Mouse (Mus musculus) erythroid progenitor cell, adult 5-6 weeks (primary cell): Measurements from ENCODE around the gene H2-K1. TPM values are rescaled to one million over a fixed set of nuclear protein-coding genes. Genes with fewer than 3 reads are reported as not detected.

ENCODE experiments used
- total RNA-seq, 2 experiments: library from RNA; stranded (forward) in 1 of 2; stranded (reverse) in 1 of 2; fragments of 150-400 nt in 1 of 2; fragments of 186-747, 209-891 nt in 1 of 2; gene quantifications; 2 replicates each; pipeline versions ENCODE4 v1.2.3 to v1.2.4; 2015 to 2017; ENCODE audit warnings: low replicate concordance in 2 of 2

H2-K1 gene
- total RNA-seq, 2 experiments from 2014 or later = 167 to 400 TPM

Other genes with a start within 250 kb of the H2-K1 start
Only the 30 nearest of the 33 such genes appear.
- gene Kank3, start 189.8 kb downstream of the H2-K1 start, total RNA-seq (2015; ENCODE audit: low replicate concordance) = 5.0 TPM in 1 of 2 replicates, not detected in the other
- gene Kank3, start 189.8 kb downstream of the H2-K1 start, total RNA-seq (2017; ENCODE audit: low replicate concordance) = 2.7 TPM in 1 of 2 replicates, not detected in the other
- 383 and 392 TPM in 2 replicates for gene Rps28, start 175.8 kb downstream of the H2-K1 start, total RNA-seq (2015; ENCODE audit: low replicate concordance)
- gene Rps28, start 175.8 kb downstream of the H2-K1 start, total RNA-seq (2017; ENCODE audit: low replicate concordance) = 429 and 508 TPM in 2 replicates
- 95.5 and 109 TPM in 2 replicates for gene Ndufa7, start 175.8 kb downstream of the H2-K1 start, total RNA-seq (2015; ENCODE audit: low replicate concordance)
- 42.4 and 46.1 TPM in 2 replicates for gene Ndufa7, start 175.8 kb downstream of the H2-K1 start, total RNA-seq (2017; ENCODE audit: low replicate concordance)
- 2.9 TPM in 1 of 2 replicates, not detected in the other for gene Cd320, start 157.3 kb downstream of the H2-K1 start, total RNA-seq (2015; ENCODE audit: low replicate concordance)
- gene Cd320, start 157.3 kb downstream of the H2-K1 start, total RNA-seq (2017; ENCODE audit: low replicate concordance) = 0.39 TPM in 1 of 2 replicates, not detected in the other
- not detected in 2 replicates for gene Gm7029, start 126.5 kb downstream of the H2-K1 start, total RNA-seq (2015; ENCODE audit: low replicate concordance)
- gene Gm7029, start 126.5 kb downstream of the H2-K1 start, total RNA-seq (2017; ENCODE audit: low replicate concordance) = not detected in 2 replicates
- 89.3 and 150 TPM in 2 replicates for gene Kifc1, start 109.7 kb downstream of the H2-K1 start, total RNA-seq (2015; ENCODE audit: low replicate concordance)
- gene Kifc1, start 109.7 kb downstream of the H2-K1 start, total RNA-seq (2017; ENCODE audit: low replicate concordance) = 479 and 506 TPM in 2 replicates
- gene Platr17, start 95.2 kb downstream of the H2-K1 start, total RNA-seq (2015; ENCODE audit: low replicate concordance) = not detected in 2 replicates
- gene Platr17, start 95.2 kb downstream of the H2-K1 start, total RNA-seq (2017; ENCODE audit: low replicate concordance) = not detected in 2 replicates
- gene Daxx, start 90.9 kb downstream of the H2-K1 start, total RNA-seq (2015; ENCODE audit: low replicate concordance) = 18.0 and 23.9 TPM in 2 replicates
- 23.4 and 29.3 TPM in 2 replicates for gene Daxx, start 90.9 kb downstream of the H2-K1 start, total RNA-seq (2017; ENCODE audit: low replicate concordance)
- 86.1 and 88.4 TPM in 2 replicates for gene Tapbp, start 84.4 kb downstream of the H2-K1 start, total RNA-seq (2015; ENCODE audit: low replicate concordance)
- 88.8 and 97.2 TPM in 2 replicates for gene Tapbp, start 84.4 kb downstream of the H2-K1 start, total RNA-seq (2017; ENCODE audit: low replicate concordance)
- gene Zbtb22, start 84.4 kb downstream of the H2-K1 start, total RNA-seq (2015; ENCODE audit: low replicate concordance) = 11.7 and 23.8 TPM in 2 replicates
- 20.3 and 28.8 TPM in 2 replicates for gene Zbtb22, start 84.4 kb downstream of the H2-K1 start, total RNA-seq (2017; ENCODE audit: low replicate concordance)
- gene Rgl2, start 70.8 kb downstream of the H2-K1 start, total RNA-seq (2015; ENCODE audit: low replicate concordance) = 8.6 and 13.4 TPM in 2 replicates
- 11.3 and 29.0 TPM in 2 replicates for gene Rgl2, start 70.8 kb downstream of the H2-K1 start, total RNA-seq (2017; ENCODE audit: low replicate concordance)
- 52.0 and 68.1 TPM in 2 replicates for gene Pfdn6, start 60.0 kb downstream of the H2-K1 start, total RNA-seq (2015; ENCODE audit: low replicate concordance)
- 40.0 and 109 TPM in 2 replicates for gene Pfdn6, start 60.0 kb downstream of the H2-K1 start, total RNA-seq (2017; ENCODE audit: low replicate concordance)
- 3.6 and 11.3 TPM in 2 replicates for gene Wdr46, start 59.7 kb downstream of the H2-K1 start, total RNA-seq (2015; ENCODE audit: low replicate concordance)
- gene Wdr46, start 59.7 kb downstream of the H2-K1 start, total RNA-seq (2017; ENCODE audit: low replicate concordance) = 4.6 and 8.2 TPM in 2 replicates
- not detected in 2 replicates for gene B3galt4, start 48.9 kb downstream of the H2-K1 start, total RNA-seq (2015; ENCODE audit: low replicate concordance)
- gene B3galt4, start 48.9 kb downstream of the H2-K1 start, total RNA-seq (2017; ENCODE audit: low replicate concordance) = 0.26 and 2.8 TPM in 2 replicates
- gene Vps52, start 44.5 kb downstream of the H2-K1 start, total RNA-seq (2015; ENCODE audit: low replicate concordance) = 8.0 and 18.4 TPM in 2 replicates
- gene Vps52, start 44.5 kb downstream of the H2-K1 start, total RNA-seq (2017; ENCODE audit: low replicate concordance) = 11.5 and 17.8 TPM in 2 replicates
- 779 and 808 TPM in 2 replicates for gene Rps18, start 44.3 kb downstream of the H2-K1 start, total RNA-seq (2015; ENCODE audit: low replicate concordance)
- gene Rps18, start 44.3 kb downstream of the H2-K1 start, total RNA-seq (2017; ENCODE audit: low replicate concordance) = 194 and 380 TPM in 2 replicates
- 1.3 and 2.5 TPM in 2 replicates for gene Ring1, start 24.3 kb upstream of the H2-K1 start, total RNA-seq (2015; ENCODE audit: low replicate concordance)
- gene Ring1, start 24.3 kb upstream of the H2-K1 start, total RNA-seq (2017; ENCODE audit: low replicate concordance) = 1.9 and 2.0 TPM in 2 replicates
- 40.4 and 50.3 TPM in 2 replicates for gene H2-Ke6, start 27.7 kb upstream of the H2-K1 start, total RNA-seq (2015; ENCODE audit: low replicate concordance)
- gene H2-Ke6, start 27.7 kb upstream of the H2-K1 start, total RNA-seq (2017; ENCODE audit: low replicate concordance) = 10.8 and 14.9 TPM in 2 replicates
- 2.5 and 8.6 TPM in 2 replicates for gene Slc39a7, start 31.3 kb upstream of the H2-K1 start, total RNA-seq (2015; ENCODE audit: low replicate concordance)
- 18.9 and 20.7 TPM in 2 replicates for gene Slc39a7, start 31.3 kb upstream of the H2-K1 start, total RNA-seq (2017; ENCODE audit: low replicate concordance)
- gene Rxrb, start 31.5 kb upstream of the H2-K1 start, total RNA-seq (2015; ENCODE audit: low replicate concordance) = 5.4 and 8.4 TPM in 2 replicates
- 11.5 and 14.5 TPM in 2 replicates for gene Rxrb, start 31.5 kb upstream of the H2-K1 start, total RNA-seq (2017; ENCODE audit: low replicate concordance)
- 0.36 and 0.42 TPM in 2 replicates for gene Col11a2, start 39.1 kb upstream of the H2-K1 start, total RNA-seq (2015; ENCODE audit: low replicate concordance)
- gene Col11a2, start 39.1 kb upstream of the H2-K1 start, total RNA-seq (2017; ENCODE audit: low replicate concordance) = 2.1 and 2.9 TPM in 2 replicates
- not detected in 2 replicates for gene H2-Oa, start 92.0 kb upstream of the H2-K1 start, total RNA-seq (2015; ENCODE audit: low replicate concordance)
- 0.39 and 1.5 TPM in 2 replicates for gene H2-Oa, start 92.0 kb upstream of the H2-K1 start, total RNA-seq (2017; ENCODE audit: low replicate concordance)
- gene H2-DMa, start 119.2 kb upstream of the H2-K1 start, total RNA-seq (2015; ENCODE audit: low replicate concordance) = 14.4 and 17.2 TPM in 2 replicates
- 12.3 and 20.4 TPM in 2 replicates for gene H2-DMa, start 119.2 kb upstream of the H2-K1 start, total RNA-seq (2017; ENCODE audit: low replicate concordance)
- gene Brd2, start 122.3 kb upstream of the H2-K1 start, total RNA-seq (2015; ENCODE audit: low replicate concordance) = 199 and 208 TPM in 2 replicates
- gene Brd2, start 122.3 kb upstream of the H2-K1 start, total RNA-seq (2017; ENCODE audit: low replicate concordance) = 191 and 208 TPM in 2 replicates
- gene H2-DMb2, start 143.0 kb upstream of the H2-K1 start, total RNA-seq (2015; ENCODE audit: low replicate concordance) = 3.2 and 4.6 TPM in 2 replicates
- gene H2-DMb2, start 143.0 kb upstream of the H2-K1 start, total RNA-seq (2017; ENCODE audit: low replicate concordance) = 2.0 and 2.8 TPM in 2 replicates
- gene H2-DMb1, start 152.7 kb upstream of the H2-K1 start, total RNA-seq (2015; ENCODE audit: low replicate concordance) = 18.0 and 34.8 TPM in 2 replicates
- gene H2-DMb1, start 152.7 kb upstream of the H2-K1 start, total RNA-seq (2017; ENCODE audit: low replicate concordance) = 3.9 and 23.1 TPM in 2 replicates
- 12.6 and 21.0 TPM in 2 replicates for gene Tap1, start 187.2 kb upstream of the H2-K1 start, total RNA-seq (2015; ENCODE audit: low replicate concordance)
- 21.6 and 35.4 TPM in 2 replicates for gene Tap1, start 187.2 kb upstream of the H2-K1 start, total RNA-seq (2017; ENCODE audit: low replicate concordance)
- gene Psmb9, start 187.4 kb upstream of the H2-K1 start, total RNA-seq (2015; ENCODE audit: low replicate concordance) = 23.5 and 39.3 TPM in 2 replicates
- 21.3 and 36.5 TPM in 2 replicates for gene Psmb9, start 187.4 kb upstream of the H2-K1 start, total RNA-seq (2017; ENCODE audit: low replicate concordance)
- gene Psmb8, start 197.4 kb upstream of the H2-K1 start, total RNA-seq (2015; ENCODE audit: low replicate concordance) = 38.1 and 68.1 TPM in 2 replicates
- 29.3 and 38.3 TPM in 2 replicates for gene Psmb8, start 197.4 kb upstream of the H2-K1 start, total RNA-seq (2017; ENCODE audit: low replicate concordance)
- gene Tap2, start 203.2 kb upstream of the H2-K1 start, total RNA-seq (2015; ENCODE audit: low replicate concordance) = 4.7 and 6.7 TPM in 2 replicates
- gene Tap2, start 203.2 kb upstream of the H2-K1 start, total RNA-seq (2017; ENCODE audit: low replicate concordance) = 7.7 and 16.6 TPM in 2 replicates